Mouse (Mus musculus): ENCODE results near the gene Irf3.

GRCm38 (mm10) chr7:45005321-45005992 is 8.0 kb downstream of the Irf3 start:
- no peak for TF ChIP-seq POLR2A (IDR thresholded peaks at IDR 0.05; ENCODE audit: borderline replicate concordance, control insufficient read depth, low read depth, low read length)
- no peak for TF ChIP-seq CTCF (IDR thresholded peaks at IDR 0.05; ENCODE audit: control insufficient read depth, insufficient read depth, low read length)

Measured in bone marrow, adult 2 months (tissue).